Mouse (Mus musculus) C2C12 (cell line): ENCODE data around the gene Klhl22.

Source experiments
- CTCF ChIP-seq: IDR thresholded peaks from one replicate; pipeline ENCODE4 v1.5.1; 2011; ENCODE audit not compliant: control insufficient read depth, insufficient read depth, insufficient read length
- MAX ChIP-seq: IDR thresholded peaks from one replicate; pipeline ENCODE4 v1.6.1; 2011; ENCODE audit warnings: mild to moderate bottlenecking, control low read depth
- USF1 ChIP-seq: IDR thresholded peaks from one replicate; pipeline ENCODE4 v1.6.1; 2011; ENCODE audit warnings: low read depth, mild to moderate bottlenecking, control low read depth, moderate library complexity

DNA sequence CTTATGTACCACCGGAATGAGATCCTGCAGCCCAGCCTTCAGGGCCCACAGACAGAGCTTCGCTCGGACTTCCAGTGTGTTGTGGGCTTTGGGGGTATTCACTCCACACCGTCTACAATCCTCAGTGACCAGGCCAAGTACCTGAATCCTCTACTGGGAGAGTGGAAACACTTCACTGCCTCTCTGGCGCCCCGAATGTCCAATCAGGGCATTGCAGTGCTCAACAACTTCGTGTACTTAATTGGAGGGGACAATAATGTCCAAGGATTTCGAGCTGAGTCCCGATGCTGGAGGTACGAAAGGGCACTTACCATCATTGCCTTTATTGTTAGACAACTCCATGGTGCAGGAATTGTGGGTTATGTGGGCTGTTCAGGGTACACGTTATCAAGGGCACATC is 17.4 kb downstream of the Klhl22 start:
- TF ChIP-seq CTCF = peak; percentile 10
- TF ChIP-seq MAX = no peak
- no peak for TF ChIP-seq USF1
